Mouse (Mus musculus) erythroblast, adult 5-6 weeks (primary cell): ENCODE data around the gene Pigz. TPM values are rescaled to one million over a fixed set of nuclear protein-coding genes. Genes with fewer than 3 reads are reported as not detected.
A peak's percentile ranks its signal among the peaks of the same experiment; 100 is the strongest.
"Not testable (repeated sequence)": the region's sequence is repeated elsewhere in the genome, so short reads cannot be mapped to it uniquely, and the experiment has no call there.

Experiments
- ATAC-seq: replicated peaks from 2 replicates; pipeline ENCODE4 v1.8.0; 2016; ENCODE audit warnings: moderate number of reproducible peaks, mild to moderate bottlenecking, moderate TSS enrichment, inconsistent platforms; ENCODE audit not compliant: poor library complexity, low FRiP score, severe bottlenecking
- total RNA-seq, 2 experiments: library from RNA; stranded (forward) in 1 of 2; stranded (reverse) in 1 of 2; fragments of 150-400 nt in 1 of 2; fragments of 200-764, 138-1000 nt in 1 of 2; gene quantifications; 2 replicates each; pipeline versions ENCODE4 v1.2.3 to v1.2.4; 2015 to 2017; ENCODE audit warnings: low replicate concordance in 2 of 2

The Pigz gene
- total RNA-seq, 2 experiments from 2014 or later: 0.09 to 1.9 TPM

GRCm38 (mm10) chr16:31926547-31927182 lies 7.0 kb upstream of the Pigz start:
- ATAC-seq: no peak

GRCm38 (mm10) chr16:31927412-31927811 lies 6.2 kb upstream of the Pigz start:
- no peak for ATAC-seq

GRCm38 (mm10) chr16:31931330-31931729 lies 2.3 kb upstream of the Pigz start:
- no peak for ATAC-seq

- ATAC-seq: no peak
Measured at GRCm38 (mm10) chr16:31932255-31932654, 1.4 kb upstream of the Pigz start.

- no peak for ATAC-seq
Measured at GRCm38 (mm10) chr16:31932840-31933697, 582 bp upstream of the Pigz start.

- ATAC-seq: no peak
Measured at GRCm38 (mm10) chr16:31934550-31935010, 929 bp downstream of the Pigz start.

- no peak for ATAC-seq
Measured at GRCm38 (mm10) chr16:31935091-31935979, 1.7 kb downstream of the Pigz start.

- ATAC-seq: no peak
Measured at GRCm38 (mm10) chr16:31936568-31936967, 2.9 kb downstream of the Pigz start.

- no peak for ATAC-seq
Measured at GRCm38 (mm10) chr16:31938856-31939255, 5.2 kb downstream of the Pigz start.

- no peak for ATAC-seq
Measured at GRCm38 (mm10) chr16:31940586-31940985, 6.9 kb downstream of the Pigz start.

GRCm38 (mm10) chr16:31943980-31944379 lies 10.3 kb downstream of the Pigz start:
- ATAC-seq: peak; percentile 60

- ATAC-seq: no peak
Measured at GRCm38 (mm10) chr16:31944698-31945255, 11.1 kb downstream of the Pigz start.

- no peak for ATAC-seq
Measured at GRCm38 (mm10) chr16:31945372-31945771, 11.7 kb downstream of the Pigz start.

- not testable (repeated sequence) for ATAC-seq
Measured at GRCm38 (mm10) chr16:31945986-31946385, 12.3 kb downstream of the Pigz start.

- no peak for ATAC-seq
Measured at GRCm38 (mm10) chr16:31947333-31947732, 13.7 kb downstream of the Pigz start.

GRCm38 (mm10) chr16:31947901-31948316 lies 14.3 kb downstream of the Pigz start:
- ATAC-seq: peak; percentile 16

GRCm38 (mm10) chr16:31948345-31948774 lies 14.7 kb downstream of the Pigz start, which contains the start of the genes 0610012G03Rik and Ncbp2:
TSS of gene 0610012G03Rik (minus strand) at chr16:31948494.
TSS of gene Ncbp2 (plus strand) at chr16:31948513.
- peak; percentile 95 for ATAC-seq

GRCm38 (mm10) chr16:31963224-31963623 lies 29.6 kb downstream of the Pigz start:
- ATAC-seq: no peak

- ATAC-seq: no peak
Measured at GRCm38 (mm10) chr16:31975258-31975657, 41.6 kb downstream of the Pigz start.

GRCm38 (mm10) chr16:31979501-31979900 lies 45.9 kb downstream of the Pigz start:
- ATAC-seq: no peak
